Mouse (Mus musculus): ENCODE measurements around the gene Surf6. TPM values are rescaled to one million over a fixed set of nuclear protein-coding genes. Genes with fewer than 3 reads are reported as not detected.

The Surf6 gene
- polyA plus RNA-seq, 1 experiment: 7.0 TPM

- TF ChIP-seq CTCF (conservative IDR thresholded peaks at IDR 0.05; ENCODE audit: insufficient read depth, insufficient read length, low read depth, low read length) (no peak), POLR2A (IDR thresholded peaks at IDR 0.05; ENCODE audit: low read depth, low read length) (no peak)
- no peaks in the 10 kb centered on the region for H3K27me3 ChIP-seq (replicated peaks; ENCODE audit: control insufficient read depth, insufficient read depth, low read length)
- H3K4me1 ChIP-seq (ENCODE audit: control insufficient read depth, insufficient read depth, low read length): no peaks in the 10 kb centered on the region
- H3K4me3 ChIP-seq (ENCODE audit: insufficient read depth, low read depth, low read length): no peak overlapping the region
- no peak for DNase-seq
- H3K27ac ChIP-seq (ENCODE audit: insufficient read depth, low read depth, low read length): no peak overlapping the region
- H3K36me3 ChIP-seq (ENCODE audit: control insufficient read depth, insufficient read depth, low read length): no peaks in the 10 kb centered on the region
Measured at GRCm38 (mm10) chr2:26878571-26878970, 24.1 kb downstream of the Surf6 start.

GRCm38 (mm10) chr2:26870666-26871065, 32.0 kb downstream of the Surf6 start:
- 66% methylated on average over 6 of the region's 6 CpGs for WGBS
- H3K27ac ChIP-seq (ENCODE audit: insufficient read depth, low read depth, low read length): no peak overlapping the region
- TF ChIP-seq POLR2A (IDR thresholded peaks at IDR 0.05; ENCODE audit: low read depth, low read length) (no peak), CTCF (conservative IDR thresholded peaks at IDR 0.05; ENCODE audit: insufficient read depth, insufficient read length, low read depth, low read length) (no peak)

DNA sequence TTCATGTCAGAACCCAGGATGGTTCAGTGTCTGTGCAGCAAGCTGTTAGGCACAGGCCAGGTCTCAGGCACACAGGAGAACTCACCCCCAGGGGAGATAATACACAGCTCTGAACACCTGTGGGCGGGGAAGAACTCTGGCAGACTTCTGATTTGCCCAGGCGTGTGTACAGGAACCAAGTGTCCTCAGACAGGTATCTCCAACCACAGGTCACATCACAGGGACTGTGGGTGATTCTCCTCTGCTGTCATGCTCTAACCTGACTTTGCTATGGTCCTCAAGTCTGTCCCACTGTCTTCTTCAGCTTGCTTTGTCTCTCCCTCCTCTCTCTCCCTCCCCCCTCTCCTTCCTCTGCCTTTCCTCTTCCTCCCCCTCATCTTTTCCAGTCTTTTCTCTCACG, 37.8 kb downstream of the Surf6 start, which contains the start of gene Abo:
Abo (minus strand) TSS at position 101 of the 400 bp plus-strand sequence.
- WGBS: 63% methylated on average over 3 of the region's 3 CpGs
- TF ChIP-seq CTCF (conservative IDR thresholded peaks at IDR 0.05; ENCODE audit: insufficient read depth, insufficient read length, low read depth, low read length) (no peak), POLR2A (IDR thresholded peaks at IDR 0.05; ENCODE audit: low read depth, low read length) (no peak)
- no peak for DNase-seq
- no peaks in the 10 kb centered on the region for H3K4me1 ChIP-seq (ENCODE audit: control insufficient read depth, insufficient read depth, low read length)
- H3K36me3 ChIP-seq (ENCODE audit: control insufficient read depth, insufficient read depth, low read length): no peaks in the 10 kb centered on the region
- no peak within 1 kb of the TSS for H3K27ac ChIP-seq (ENCODE audit: insufficient read depth, low read depth, low read length)
- no peaks in the 10 kb centered on the region for H3K27me3 ChIP-seq (replicated peaks; ENCODE audit: control insufficient read depth, insufficient read depth, low read length)
- no peak within 1 kb of the TSS for H3K4me3 ChIP-seq (ENCODE audit: insufficient read depth, low read depth, low read length)

More at GRCm38 (mm10) chr2:26870666-26871065, 32.0 kb downstream of the Surf6 start:
- no peak for DNase-seq
- Histone ChIP-seq H3K36me3 (ENCODE audit: control insufficient read depth, insufficient read depth, low read length) (no peaks in the 10 kb centered on the region), H3K27me3 (replicated peaks; ENCODE audit: control insufficient read depth, insufficient read depth, low read length) (no peaks in the 10 kb centered on the region; the same call in 1 of the 2 replicates), H3K4me3 (ENCODE audit: insufficient read depth, low read depth, low read length) (no peak overlapping the region), H3K4me1 (ENCODE audit: control insufficient read depth, insufficient read depth, low read length) (no peaks in the 10 kb centered on the region)

GRCm38 (mm10) chr2:26862856-26863255, 39.8 kb downstream of the Surf6 start:
- Histone ChIP-seq H3K4me1 (ENCODE audit: control insufficient read depth, insufficient read depth, low read length) (no peaks in the 10 kb centered on the region), H3K27me3 (replicated peaks; ENCODE audit: control insufficient read depth, insufficient read depth, low read length) (no peaks in the 10 kb centered on the region), H3K27ac (ENCODE audit: insufficient read depth, low read depth, low read length) (no peak overlapping the region), H3K36me3 (ENCODE audit: control insufficient read depth, insufficient read depth, low read length) (no peaks in the 10 kb centered on the region), H3K4me3 (ENCODE audit: insufficient read depth, low read depth, low read length) (no peak overlapping the region)
- TF ChIP-seq CTCF (conservative IDR thresholded peaks at IDR 0.05; ENCODE audit: insufficient read depth, insufficient read length, low read depth, low read length) (no peak), POLR2A (IDR thresholded peaks at IDR 0.05; ENCODE audit: low read depth, low read length) (no peak)
- DNase-seq: no peak
- 74% methylated on average over 3 of the region's 3 CpGs for WGBS

GRCm38 (mm10) chr2:26847706-26848105, 55.0 kb downstream of the Surf6 start:
- Histone ChIP-seq H3K27ac (ENCODE audit: insufficient read depth, low read depth, low read length) (no peak overlapping the region), H3K27me3 (replicated peaks; ENCODE audit: control insufficient read depth, insufficient read depth, low read length) (no peaks in the 10 kb centered on the region), H3K4me3 (ENCODE audit: insufficient read depth, low read depth, low read length) (no peak overlapping the region), H3K36me3 (ENCODE audit: control insufficient read depth, insufficient read depth, low read length) (no peaks in the 10 kb centered on the region), H3K4me1 (ENCODE audit: control insufficient read depth, insufficient read depth, low read length) (no peaks in the 10 kb centered on the region)
- peak; percentile 52 for DNase-seq
- no peak for TF ChIP-seq POLR2A (IDR thresholded peaks at IDR 0.05; ENCODE audit: low read depth, low read length)
- peak; percentile 69 for TF ChIP-seq CTCF (conservative IDR thresholded peaks at IDR 0.05; ENCODE audit: insufficient read depth, insufficient read length, low read depth, low read length)
- WGBS: 56% methylated on average over 2 of the region's 2 CpGs

Other genes starting within 250 kb of the Surf6 start
- 0.34 TPM in 1 of 2 replicates, not detected in the other for gene Lcn4, start 231.6 kb downstream of the Surf6 start, polyA plus RNA-seq (2012; rRNA removed)
- not detected in 2 replicates for gene Abo, start 37.9 kb downstream of the Surf6 start, polyA plus RNA-seq (2012; rRNA removed)
- gene Med22, start 7.8 kb upstream of the Surf6 start, polyA plus RNA-seq (2012; rRNA removed): 39.5 and 42.6 TPM in 2 replicates
- 805 and 948 TPM in 2 replicates for gene Rpl7a, start 7.9 kb upstream of the Surf6 start, polyA plus RNA-seq (2012; rRNA removed)
- 30.0 and 31.4 TPM in 2 replicates for gene Surf2, start 13.5 kb upstream of the Surf6 start, polyA plus RNA-seq (2012; rRNA removed)
- gene Surf1, start 13.7 kb upstream of the Surf6 start, polyA plus RNA-seq (2012; rRNA removed): 61.0 and 85.2 TPM in 2 replicates
- gene Surf4, start 31.0 kb upstream of the Surf6 start, polyA plus RNA-seq (2012; rRNA removed): 198 and 270 TPM in 2 replicates
- gene Stkld1, start 31.2 kb upstream of the Surf6 start, polyA plus RNA-seq (2012; rRNA removed): 0.16 TPM in 2 replicates
- gene Rexo4, start 61.5 kb upstream of the Surf6 start, polyA plus RNA-seq (2012; rRNA removed): 16.0 and 19.2 TPM in 2 replicates
- 0.77 and 0.94 TPM in 2 replicates for gene Adamts13, start 70.5 kb upstream of the Surf6 start, polyA plus RNA-seq (2012; rRNA removed)
- gene Cacfd1, start 107.0 kb upstream of the Surf6 start, polyA plus RNA-seq (2012; rRNA removed): 70.2 and 72.7 TPM in 2 replicates
- gene Slc2a6, start 125.1 kb upstream of the Surf6 start, polyA plus RNA-seq (2012; rRNA removed): 1.5 and 1.8 TPM in 2 replicates
- 0.09 and 0.16 TPM in 2 replicates for gene Mymk, start 169.3 kb upstream of the Surf6 start, polyA plus RNA-seq (2012; rRNA removed)
- 21.7 and 25.7 TPM in 2 replicates for gene Adamtsl2, start 176.5 kb upstream of the Surf6 start, polyA plus RNA-seq (2012; rRNA removed)
- gene Fam163b, start 239.6 kb upstream of the Surf6 start, polyA plus RNA-seq (2012; rRNA removed): 0.38 and 0.42 TPM in 2 replicates

Data from kidney, adult 2 months (tissue).